Mouse (Mus musculus) bone marrow macrophage, adult 2 months (primary cell): ENCODE results near the gene Ccdc175.

Experiments
- CTCF ChIP-seq: IDR thresholded peaks from 2 replicates; pipeline ENCODE4 v1.5.1; 2012; ENCODE audit warnings: low read depth, mild to moderate bottlenecking, low read length, moderate library complexity
- POLR2A ChIP-seq: IDR thresholded peaks from 2 replicates; pipeline ENCODE4 v1.6.1; 2012; ENCODE audit warnings: mild to moderate bottlenecking, low read depth, low read length, borderline replicate concordance

DNA sequence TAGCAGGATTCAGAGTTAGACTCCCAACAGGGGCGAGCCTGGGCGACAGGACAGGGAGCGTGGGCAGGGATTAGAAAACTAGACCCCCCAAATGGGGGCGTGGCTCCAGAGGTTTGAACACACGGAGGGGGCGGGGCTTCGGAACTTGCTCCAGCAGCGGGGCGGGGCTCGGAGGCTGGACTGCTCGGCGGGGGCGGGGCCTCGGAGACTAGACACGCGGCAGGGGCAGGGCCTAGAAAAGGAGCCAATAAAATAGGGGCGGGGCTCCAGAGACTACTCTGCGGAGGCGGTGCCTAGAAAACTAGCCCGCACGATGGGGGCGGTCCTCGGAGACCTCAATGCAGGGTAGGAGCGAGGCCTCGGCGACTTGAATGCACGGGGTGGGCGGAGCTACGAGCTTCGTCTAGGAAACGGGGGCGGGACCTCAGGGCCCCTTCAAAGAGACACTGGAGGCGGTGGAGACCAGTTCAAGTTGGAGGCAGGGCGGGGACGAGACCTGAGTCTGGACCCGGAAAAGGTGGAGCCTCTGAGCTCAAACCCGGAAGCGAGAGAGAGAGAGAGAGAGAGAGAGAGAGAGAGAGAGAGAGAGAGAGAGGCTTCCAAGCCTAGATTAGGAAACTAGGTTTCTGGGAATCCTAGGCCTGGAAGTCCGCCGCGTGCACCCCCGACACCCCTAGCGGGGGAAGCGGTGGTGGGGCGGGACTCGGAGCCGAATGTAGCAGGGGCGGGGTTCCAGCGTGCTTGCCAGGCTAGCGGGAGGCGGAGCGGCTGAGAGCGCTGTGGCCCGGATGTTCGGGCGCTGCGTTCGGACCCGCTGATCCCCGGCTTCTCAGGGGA is 99.3 kb downstream of the Ccdc175 start, which contains the start of the genes L3hypdh and Jkamp:
- TF ChIP-seq CTCF (no peak), POLR2A (no peak)
